Mouse (Mus musculus): ENCODE measurements around the gene Fnd3c2. TPM values are rescaled to one million over a fixed set of nuclear protein-coding genes. Genes with fewer than 3 reads are reported as not detected.

Fnd3c2 gene
- polyA plus RNA-seq, 1 experiment from 2014 or later: not detected

GRCm38 (mm10) chrX:106185706-106186105 lies 69.5 kb downstream of the Fnd3c2 start:
- WGBS: 29% methylated on average over 5 of the region's 5 CpGs

More at GRCm38 (mm10) chrX:106185706-106186105, 69.5 kb downstream of the Fnd3c2 start:
- H3K4me1 ChIP-seq (replicated peaks): peaks cover 33% of the 10 kb centered on the region
- H3K4me2 ChIP-seq: peak overlapping the region; percentile 47
- H3K36me3 ChIP-seq: no peaks in the 10 kb centered on the region
- ATAC-seq (ENCODE audit: low read depth): no peak
- no peak overlapping the region for H3K9ac ChIP-seq
- H3K9me3 ChIP-seq: no peaks in the 10 kb centered on the region
- peak overlapping the region; percentile 92 for H3K27ac ChIP-seq (replicated peaks)
- no peaks in the 10 kb centered on the region for H3K27me3 ChIP-seq
- no peak overlapping the region for H3K4me3 ChIP-seq

Other genes starting within 250 kb of the Fnd3c2 start
- 27.3 and 34.4 TPM in 2 replicates for gene Magt1, start 243.5 kb downstream of the Fnd3c2 start, polyA plus RNA-seq (2015; fragmentation: Nextera tagmentation; extraction: Ambion mirVana)
- 418 and 442 TPM in 2 replicates for gene Cox7b, start 239.7 kb downstream of the Fnd3c2 start, polyA plus RNA-seq (2015; fragmentation: Nextera tagmentation; extraction: Ambion mirVana)
- 14.8 and 16.2 TPM in 2 replicates for gene Atp7a, start 228.1 kb downstream of the Fnd3c2 start, polyA plus RNA-seq (2015; fragmentation: Nextera tagmentation; extraction: Ambion mirVana)
- gene Tlr13, start 112.2 kb downstream of the Fnd3c2 start, polyA plus RNA-seq (2015; fragmentation: Nextera tagmentation; extraction: Ambion mirVana): 0.21 and 0.40 TPM in 2 replicates
- 265 and 289 TPM in 2 replicates for gene Pgk1, start 68.3 kb downstream of the Fnd3c2 start, polyA plus RNA-seq (2015; fragmentation: Nextera tagmentation; extraction: Ambion mirVana)
- gene Taf9b, start 34.2 kb downstream of the Fnd3c2 start, polyA plus RNA-seq (2015; fragmentation: Nextera tagmentation; extraction: Ambion mirVana): 19.8 and 20.4 TPM in 2 replicates
- gene Fndc3c1, start 230.0 kb upstream of the Fnd3c2 start, polyA plus RNA-seq (2015; fragmentation: Nextera tagmentation; extraction: Ambion mirVana): 0.77 and 4.0 TPM in 2 replicates